Mouse (Mus musculus): ENCODE results near the gene Olfr392.

- no peak for TF ChIP-seq POLR2A (IDR thresholded peaks at IDR 0.05; ENCODE audit: insufficient read depth, low read depth, low read length)
- TF ChIP-seq CTCF (IDR thresholded peaks at IDR 0.05; ENCODE audit: insufficient read depth, low read depth, low read length) = no peak
These were observed 13.9 kb downstream of the Olfr392 start, which contains the start of gene Olfr391-ps for GRCm38 (mm10) chr11:73802952-73803351.

Measured in olfactory bulb, adult 2 months (tissue).